Mouse (Mus musculus): Measurements from ENCODE around the gene Adcy3. TPM values are rescaled to one million over a fixed set of nuclear protein-coding genes. Genes with fewer than 3 reads are reported as not detected.

The Adcy3 gene
- polyA plus RNA-seq (2017; shearing (Covaris generic)), result 5.1 TPM

DNA sequence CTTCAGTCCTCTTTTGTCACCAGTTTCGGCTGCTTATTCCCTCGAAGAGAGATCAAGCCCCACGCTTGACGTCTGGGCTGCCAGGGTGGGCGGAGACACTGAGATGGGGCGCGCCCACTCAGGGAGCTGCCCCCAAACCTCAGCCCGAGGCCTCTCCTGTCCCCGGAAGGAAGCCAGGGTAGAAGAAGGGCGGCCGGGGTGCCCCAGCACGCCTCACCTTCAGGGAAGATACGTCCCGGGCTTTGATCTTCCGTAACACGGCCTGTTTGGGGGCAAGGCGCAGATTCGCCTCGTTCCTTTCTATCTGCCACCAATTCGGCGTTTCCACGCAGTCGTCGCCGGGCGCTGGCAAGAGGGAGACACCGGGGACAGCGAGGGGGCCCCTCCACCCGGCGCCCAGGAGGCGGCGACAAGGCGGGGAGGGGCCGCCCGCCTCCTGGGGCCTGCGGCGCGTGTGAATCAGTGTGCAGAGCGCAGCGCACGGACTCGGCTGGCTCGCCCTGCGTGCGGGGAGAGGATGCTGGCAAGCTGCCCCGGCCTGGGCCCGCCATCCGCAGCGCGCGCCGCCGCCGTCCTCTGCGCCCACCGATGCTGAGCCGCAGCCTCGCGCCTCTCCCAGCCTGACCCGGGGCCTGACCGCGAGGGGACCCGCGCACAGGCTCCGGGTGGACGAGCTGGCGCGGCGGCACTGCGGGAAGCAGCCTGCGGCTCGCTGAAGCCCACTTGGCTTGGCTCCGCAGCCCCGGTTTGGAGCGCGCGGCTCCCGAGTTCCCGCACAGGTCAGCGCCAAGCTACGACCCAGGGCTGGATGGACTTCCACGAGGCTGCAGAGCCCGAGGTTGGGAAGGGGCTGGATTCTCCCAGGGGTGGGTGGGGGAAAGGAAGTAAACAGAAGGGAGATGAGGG lies at the start of gene Adcy3:
TSS of gene Adcy3 (plus strand) at position 163 of the 906 bp plus-strand sequence.

DNA sequence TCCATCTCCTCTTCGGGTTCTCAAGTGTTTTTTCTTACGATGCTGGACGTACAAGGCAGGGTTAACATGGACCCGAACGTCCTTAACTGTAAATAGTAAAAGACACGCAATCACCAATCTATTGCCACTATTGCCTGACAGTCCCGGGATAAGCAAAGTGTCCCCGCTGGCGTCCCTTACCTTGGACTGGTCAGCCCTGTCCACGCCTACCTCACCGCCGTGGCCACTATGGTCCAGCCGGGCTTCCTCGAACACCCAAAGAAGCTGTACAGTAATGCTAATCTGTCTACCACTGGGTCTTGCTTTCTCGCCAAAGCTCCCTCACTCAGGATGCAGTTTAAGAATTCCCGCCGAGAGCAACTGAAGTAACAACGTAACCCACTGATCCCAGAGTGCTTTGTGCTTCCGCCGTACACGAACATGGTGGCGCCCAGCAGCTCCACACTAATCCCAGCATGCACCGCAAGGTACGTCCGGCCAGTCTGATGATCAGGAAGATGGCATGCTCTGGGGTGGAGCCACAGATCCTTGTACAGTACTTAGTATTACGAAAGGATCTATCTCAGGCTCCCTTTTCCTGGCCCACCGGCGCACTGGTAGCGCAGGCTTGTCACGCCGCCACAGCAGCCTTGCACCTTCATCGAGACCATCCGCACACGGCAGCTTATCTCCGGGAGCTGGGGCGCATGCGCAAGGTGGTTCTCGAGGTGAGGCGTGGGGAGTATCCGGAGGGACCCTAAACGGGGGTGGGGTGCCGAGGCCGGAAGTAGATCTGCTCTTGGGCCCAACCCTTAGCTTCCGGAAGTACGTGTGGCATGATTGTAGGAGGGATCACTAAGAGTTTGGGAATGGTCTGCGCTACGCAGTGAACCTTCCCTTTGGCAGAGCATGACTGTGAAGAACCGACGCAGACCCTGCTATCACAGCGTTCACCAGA lies 100.9 kb downstream of the Adcy3 start, which contains the start of the genes Ptrhd1 and Cenpo:
TSS of gene Ptrhd1 (plus strand) at position 456 of the 937 bp plus-strand sequence.
TSS of gene Cenpo (minus strand) at position 723 of the 937 bp plus-strand sequence.

Other genes with a start within 250 kb of the Adcy3 start
- 2.1 TPM for gene Pomc, start 178.2 kb upstream of the Adcy3 start, polyA plus RNA-seq (2017; shearing (Covaris generic))
- gene Efr3b, start 94.2 kb upstream of the Adcy3 start, polyA plus RNA-seq (2017; shearing (Covaris generic)), result 0.25 TPM
- 10.6 TPM for gene Dnajc27, start 50.5 kb upstream of the Adcy3 start, polyA plus RNA-seq (2017; shearing (Covaris generic))
- 4.5 TPM for gene Ptrhd1, start 100.9 kb downstream of the Adcy3 start, polyA plus RNA-seq (2017; shearing (Covaris generic))
- 38.3 TPM for gene Cenpo, start 101.2 kb downstream of the Adcy3 start, polyA plus RNA-seq (2017; shearing (Covaris generic))

All from CD4-positive, CD25-positive, alpha-beta regulatory T cell, adult 9 weeks (primary cell).